Mouse (Mus musculus) E14TG2a.4 (cell line): Measurements from ENCODE around the gene Rsg1.

Experiments used
- CTCF ChIP-seq: conservative IDR thresholded peaks from 2 replicates; pipeline ENCODE4 v1.5.1; 2014; ENCODE audit warnings: low read length
- NANOG ChIP-seq: IDR thresholded peaks from 2 replicates; pipeline ENCODE4 v1.6.1; 2014; ENCODE audit warnings: borderline replicate concordance, low read length, mixed read lengths
- POU5F1 ChIP-seq: IDR thresholded peaks from 2 replicates; pipeline ENCODE4 v1.6.1; 2014; ENCODE audit warnings: low read length, borderline replicate concordance

DNA sequence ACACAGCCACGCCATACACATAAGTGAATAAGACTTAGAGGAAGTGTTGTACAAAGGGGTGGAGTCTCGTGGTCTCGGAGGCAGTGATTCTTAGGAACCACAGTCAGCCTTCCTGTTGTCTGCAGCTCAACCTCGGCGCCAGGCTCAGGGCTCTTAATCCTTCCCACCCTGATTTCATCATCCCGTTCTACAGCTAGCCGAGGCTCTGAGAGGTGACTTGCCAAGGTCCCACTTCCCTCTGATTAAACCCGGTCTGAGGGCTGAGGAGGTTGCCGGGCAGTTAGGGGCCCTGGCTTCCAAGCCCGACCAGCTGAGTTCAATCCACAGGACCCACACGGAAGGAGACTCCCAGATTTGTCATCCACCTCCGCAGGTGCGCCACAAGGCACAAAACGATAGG, 59.1 kb downstream of the Rsg1 start:
- TF ChIP-seq CTCF: no peak
- no peak for TF ChIP-seq POU5F1
- TF ChIP-seq NANOG: no peak
